In the genomic region with DNA sequence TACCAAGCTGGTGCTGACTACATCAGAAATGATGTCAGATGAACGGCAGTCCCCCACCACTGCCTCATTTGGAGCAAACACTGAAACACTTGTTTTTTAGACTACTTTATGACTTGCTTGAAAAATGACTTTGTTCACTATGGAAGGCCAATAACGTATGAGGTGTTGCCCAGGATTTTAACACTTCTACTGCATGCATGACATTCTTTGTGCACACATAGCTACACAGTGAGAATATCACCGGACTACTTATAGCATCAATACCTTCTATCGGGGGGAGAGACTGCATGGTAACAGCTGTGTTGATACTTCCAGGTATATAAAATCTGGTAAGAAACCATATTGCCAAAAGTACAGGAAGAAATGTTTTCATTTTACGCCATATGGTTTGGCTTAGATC, we compare ENCODE assay signal across 29 mouse cellular contexts.
"Had no signal": no experiment of that assay in that cellular context is flagged by ENCODE, and none has a peak within 500 bp of the region (broad histone marks: within the 10 kb centered on the region; RNA-seq: fewer than 3 reads in every experiment).

No protein-coding gene starts in this region.

- H3K27ac ChIP-seq: heart, adult 2 months; heart, embryonic 13.5 days; heart, embryonic 15.5 days; hindbrain, embryonic 13.5 days; hindbrain, embryonic 15.5 days; hindbrain, postnatal 0 days; intestine, embryonic 15.5 days; kidney, embryonic 15.5 days; kidney, postnatal 0 days; left cerebral cortex, adult 2 months; liver, embryonic 13.5 days; liver, embryonic 15.5 days had no signal

- H3K36me3 ChIP-seq: heart, embryonic 13.5 days; heart, embryonic 15.5 days; hindbrain, embryonic 13.5 days; hindbrain, embryonic 15.5 days; intestine, embryonic 15.5 days; kidney, embryonic 15.5 days; liver, embryonic 13.5 days; liver, embryonic 15.5 days had no signal

- H3K4me1 ChIP-seq: heart, embryonic 15.5 days; hindbrain, embryonic 13.5 days; hindbrain, embryonic 15.5 days; intestine, embryonic 15.5 days; kidney, embryonic 15.5 days; liver, embryonic 13.5 days; liver, embryonic 15.5 days had no signal

- H3K27me3 ChIP-seq: heart, embryonic 13.5 days; heart, embryonic 15.5 days; hindbrain, embryonic 13.5 days; hindbrain, embryonic 15.5 days; intestine, embryonic 15.5 days; kidney, embryonic 15.5 days; liver, embryonic 13.5 days; liver, embryonic 15.5 days had no signal

- ATAC-seq: hindbrain, postnatal 0 days; inflammation-experienced regulatory T-cells, adult 6 months; intestine, embryonic 15.5 days; liver, postnatal 0 days had no signal

- DNase-seq: gastrocnemius, postnatal 14 days; gastrocnemius, postnatal 36 days; heart, adult 11 months; heart, adult 2 months; heart, postnatal 14 days; heart, postnatal 36 days; kidney, adult 11 months; kidney, adult 2 months; kidney, adult 9 months; kidney, postnatal 14 days; kidney, postnatal 36 days; layer of hippocampus, adult 9-11 months; left cerebral cortex, postnatal 4 days; liver; liver, embryonic 13.5 days; liver, postnatal 0 days had no signal

- H3K4me3 ChIP-seq: heart, adult 2 months; heart, embryonic 13.5 days; heart, embryonic 15.5 days; hindbrain, embryonic 13.5 days; hindbrain, embryonic 15.5 days; intestine, embryonic 15.5 days; kidney, embryonic 15.5 days; left cerebral cortex, adult 2 months; liver, embryonic 13.5 days; liver, embryonic 15.5 days had no signal

- H3K9me3 ChIP-seq: heart, embryonic 13.5 days; heart, embryonic 15.5 days; hindbrain, embryonic 13.5 days; hindbrain, embryonic 15.5 days; intestine, embryonic 15.5 days; kidney, embryonic 15.5 days; liver, embryonic 13.5 days; liver, embryonic 15.5 days had no signal

- H3K9ac ChIP-seq: heart, embryonic 13.5 days; heart, embryonic 15.5 days; hindbrain, embryonic 13.5 days; hindbrain, embryonic 15.5 days; intestine, embryonic 15.5 days; kidney, embryonic 15.5 days; liver, embryonic 13.5 days; liver, embryonic 15.5 days; liver, postnatal 0 days had no signal

- H3K4me2 ChIP-seq: heart, embryonic 11.5 days; heart, embryonic 13.5 days; heart, embryonic 15.5 days; hindbrain, embryonic 13.5 days; hindbrain, embryonic 15.5 days; intestine, embryonic 15.5 days; kidney, embryonic 15.5 days; liver, embryonic 11.5 days; liver, embryonic 13.5 days; liver, embryonic 15.5 days had no signal
